10 mouse cellular contexts compared by ENCODE assay signal in genomic region chr14:50865005-50865404, GRCm38 (mm10). TPM values are rescaled to one million over a fixed set of nuclear protein-coding genes. Genes with fewer than 3 reads are reported as not detected.
A peak's percentile ranks its signal among the peaks of the same experiment; 100 is the strongest.
DNase-seq lines count a peak whose midpoint lies in the region; ATAC-seq lines count a peak whose summit lies in the region.
"Had no signal": no experiment of that assay in that cellular context is flagged by ENCODE, and none has a peak within 500 bp of the region (broad histone marks: within the 10 kb centered on the region; RNA-seq: fewer than 3 reads in every experiment).

No protein-coding gene starts in this region.

- ATAC-seq in granulocyte monocyte progenitor cell, adult 5-6 weeks (replicated peaks; ENCODE audit: poor library complexity, severe bottlenecking), result peak; percentile 85
- peak; percentile 90 for ATAC-seq in megakaryocyte, adult 5-6 weeks (ENCODE audit: poor library complexity, severe bottlenecking)
- peak; percentile 67; the same call in 1 of the 2 replicates for ATAC-seq in monocyte, adult 5-6 weeks (replicated peaks; ENCODE audit: insufficient number of reproducible peaks, low FRiP score, low TSS enrichment, poor library complexity, severe bottlenecking)

- peak; percentile 30 for DNase-seq in 416B (ENCODE audit: low read depth)
- DNase-seq in c-Kit-positive CD71-negative TER-119-negative erythroid progenitor cells, embryonic 14.5 days (ENCODE audit: low read depth), result peak; percentile 8
- DNase-seq in induced T-regulatory cell, adult 2 months (ENCODE audit: low read depth), result peak; percentile 8

RNA-seq across cellular contexts. Expression of gene Tep1, which starts 5.4 kb away (rescaled TPM):
- 41.8 and 54.2 TPM in 2 replicates for total RNA-seq in granulocyte monocyte progenitor cell, adult 5-6 weeks (2014; fragmentation: Nextera tagmentation)
- total RNA-seq in granulocyte monocyte progenitor cell, adult 5-6 weeks (2017), result 17.4 and 21.1 TPM in 2 replicates
- 200 and 215 TPM in 2 replicates for total RNA-seq in megakaryocyte, adult 5-6 weeks (2015)
- 131 and 161 TPM in 2 replicates for total RNA-seq in megakaryocyte, adult 5-6 weeks (2017)
- total RNA-seq in monocyte, adult 5-6 weeks (2017), result 60.9 to 144 TPM (median 125 TPM) in 3 replicates

RNA-seq across cellular contexts. Expression of gene Klhl33, which starts 32.3 kb away (rescaled TPM):
- total RNA-seq in granulocyte monocyte progenitor cell, adult 5-6 weeks (2014; fragmentation: Nextera tagmentation), result 0.17 TPM in 1 of 2 replicates, not detected in the other
- 0.10 and 0.73 TPM in 2 replicates for total RNA-seq in granulocyte monocyte progenitor cell, adult 5-6 weeks (2017)
- 0.07 and 0.27 TPM in 2 replicates for total RNA-seq in megakaryocyte, adult 5-6 weeks (2015)
- 0.28 and 0.40 TPM in 2 replicates for total RNA-seq in megakaryocyte, adult 5-6 weeks (2017)
- not detected in 3 replicates for total RNA-seq in monocyte, adult 5-6 weeks (2017)
- total RNA-seq: MEL had no signal

RNA-seq across cellular contexts. Expression of gene Parp2, which starts 57.4 kb away (rescaled TPM):
- total RNA-seq in granulocyte monocyte progenitor cell, adult 5-6 weeks (2014; fragmentation: Nextera tagmentation), result 61.2 and 110 TPM in 2 replicates
- total RNA-seq in granulocyte monocyte progenitor cell, adult 5-6 weeks (2017), result 85.2 and 92.3 TPM in 2 replicates
- total RNA-seq in megakaryocyte, adult 5-6 weeks (2015), result 59.7 and 62.1 TPM in 2 replicates
- 53.6 and 78.7 TPM in 2 replicates for total RNA-seq in megakaryocyte, adult 5-6 weeks (2017)
- total RNA-seq in monocyte, adult 5-6 weeks (2017), result 85.4 to 96.9 TPM (median 86.6 TPM) in 3 replicates

RNA-seq across cellular contexts. Expression of gene Ccnb1ip1, which starts 57.5 kb away (rescaled TPM):
- total RNA-seq in granulocyte monocyte progenitor cell, adult 5-6 weeks (2014; fragmentation: Nextera tagmentation), result not detected in 2 replicates
- not detected in 2 replicates for total RNA-seq in granulocyte monocyte progenitor cell, adult 5-6 weeks (2017)
- not detected in 2 replicates for total RNA-seq in megakaryocyte, adult 5-6 weeks (2015)
- not detected in 2 replicates for total RNA-seq in megakaryocyte, adult 5-6 weeks (2017)
- total RNA-seq in monocyte, adult 5-6 weeks (2017), result not detected in 3 replicates
- total RNA-seq: adrenal gland, adult 2 months; adrenal gland, postnatal 25 days; adrenal gland, postnatal 4 days had no signal

RNA-seq across cellular contexts. Expression of gene Osgep, which starts 59.7 kb away (rescaled TPM):
- total RNA-seq in granulocyte monocyte progenitor cell, adult 5-6 weeks (2014; fragmentation: Nextera tagmentation), result 77.5 and 111 TPM in 2 replicates
- 110 and 118 TPM in 2 replicates for total RNA-seq in granulocyte monocyte progenitor cell, adult 5-6 weeks (2017)
- total RNA-seq in megakaryocyte, adult 5-6 weeks (2015), result 101 and 107 TPM in 2 replicates
- total RNA-seq in megakaryocyte, adult 5-6 weeks (2017), result 87.9 and 125 TPM in 2 replicates
- total RNA-seq in monocyte, adult 5-6 weeks (2017), result 51.7 to 66.4 TPM (median 58.2 TPM) in 3 replicates

Comparison
In these comparisons a context has a peak if more than half of its experiments do, and no peak if none do; other contexts are left out.
1. Peak in every context shown above with its lines: DNase-seq and ATAC-seq.